Comparison of ENCODE assay signal across 8 mouse cellular contexts in the genomic region with DNA sequence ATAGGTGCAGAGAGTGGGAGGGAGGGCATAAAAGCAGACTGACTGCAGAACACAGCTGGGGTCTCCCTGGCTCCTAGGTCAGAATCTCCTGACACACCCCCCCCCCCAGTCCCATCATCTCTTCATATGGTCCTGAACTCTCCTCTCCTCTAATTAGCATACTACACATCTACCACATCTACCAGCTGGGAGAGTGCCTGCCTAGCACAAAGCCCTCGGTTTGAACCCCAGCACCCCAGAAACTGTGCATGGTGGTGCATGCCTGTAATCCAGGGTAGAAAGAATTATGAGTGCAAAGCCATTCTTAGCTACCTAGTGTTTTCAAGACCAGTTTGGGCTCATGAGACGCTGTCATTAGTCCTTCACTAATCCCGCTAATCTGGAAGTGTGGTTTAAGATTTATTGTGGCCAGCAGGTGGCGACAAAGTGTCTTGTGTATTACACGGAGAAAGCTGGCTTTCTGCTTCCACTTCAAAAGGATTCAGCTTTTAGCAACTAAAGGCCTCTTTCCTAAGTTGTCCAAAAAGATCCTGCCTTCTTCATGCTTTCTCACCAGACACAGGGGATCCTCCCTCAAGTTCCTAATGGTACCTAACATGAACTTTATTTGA. TPM values are rescaled to one million over a fixed set of nuclear protein-coding genes. Genes with fewer than 3 reads are reported as not detected.
A peak's percentile ranks its signal among the peaks of the same experiment; 100 is the strongest.
DNase-seq lines count a peak whose midpoint lies in the region; ATAC-seq lines count a peak whose summit lies in the region.

No protein-coding gene starts in this region.

- no peak overlapping the region for H3K4me3 ChIP-seq in kidney, embryonic 15.5 days (replicated peaks)
- no peak overlapping the region for H3K4me3 ChIP-seq in limb, embryonic 11.5 days (ENCODE audit: low read depth, low read length)
- no peak overlapping the region for H3K4me3 ChIP-seq in neural tube, embryonic 11.5 days (ENCODE audit: low read depth, low read length)

- H3K27ac ChIP-seq in kidney, embryonic 15.5 days: no peak overlapping the region
- H3K27ac ChIP-seq in limb, embryonic 11.5 days (replicated peaks; ENCODE audit: low read depth, low read length): no peak overlapping the region
- no peak overlapping the region for H3K27ac ChIP-seq in neural tube, embryonic 11.5 days (ENCODE audit: low read depth, low read length)

- peak; percentile 74 for DNase-seq in kidney, adult 18-20 months
- peak; percentile 62 for DNase-seq in c-Kit-positive CD71-positive TER-119-negative erythroid progenitor cells, embryonic 14.5 days (ENCODE audit: low read depth)
- peak; percentile 68 for DNase-seq in forelimb bud, embryonic 11.5 days (ENCODE audit: low read depth, low spot score)
- DNase-seq in kidney, adult 8-10 months: peak; percentile 26 to 81
- DNase-seq in limb, embryonic 11.5 days (ENCODE audit: low spot score): peak; percentile 78
- peak; percentile 71 for DNase-seq in neural tube, embryonic 11.5 days (ENCODE audit: low spot score)
- DNase-seq in testis, postnatal 14 days (ENCODE audit: low spot score): peak; percentile 49

- H3K9me3 ChIP-seq in kidney, embryonic 15.5 days (replicated peaks): no peaks in the 10 kb centered on the region
- no peaks in the 10 kb centered on the region; the same call in 1 of the 2 replicates for H3K9me3 ChIP-seq in limb, embryonic 11.5 days (ENCODE audit: control insufficient read depth, low read length)
- H3K9me3 ChIP-seq in neural tube, embryonic 11.5 days (ENCODE audit: control insufficient read depth, low read length): no peaks in the 10 kb centered on the region

- H3K9ac ChIP-seq in kidney, embryonic 15.5 days: no peak overlapping the region
- no peak overlapping the region for H3K9ac ChIP-seq in limb, embryonic 11.5 days (ENCODE audit: low read length)
- no peak overlapping the region for H3K9ac ChIP-seq in neural tube, embryonic 11.5 days (ENCODE audit: low read length)

- 14% methylated on average over 5 of the region's 5 CpGs for WGBS in kidney, embryonic 15.5 days
- WGBS in limb, embryonic 11.5 days: 12% methylated on average over 5 of the region's 5 CpGs
- 18% methylated on average over 5 of the region's 5 CpGs for WGBS in neural tube, embryonic 11.5 days

- H3K27me3 ChIP-seq in kidney, embryonic 15.5 days: peaks cover 24% of the 10 kb centered on the region
- H3K27me3 ChIP-seq in limb, embryonic 11.5 days (ENCODE audit: control insufficient read depth, insufficient read depth, low read length): peaks cover 11% of the 10 kb centered on the region
- H3K27me3 ChIP-seq in neural tube, embryonic 11.5 days (ENCODE audit: control insufficient read depth, insufficient read depth, low read length): no peaks in the 10 kb centered on the region; the same call in 1 of the 2 replicates

- no peak for ATAC-seq in kidney, embryonic 15.5 days (replicated peaks; ENCODE audit: low FRiP score)
- no peak for ATAC-seq in limb, embryonic 11.5 days (ENCODE audit: insufficient number of reproducible peaks, low FRiP score, low TSS enrichment, low read depth)
- no peak for ATAC-seq in neural tube, embryonic 11.5 days (ENCODE audit: insufficient read depth, low FRiP score, low TSS enrichment)

- H3K4me2 ChIP-seq in kidney, embryonic 15.5 days: no peak overlapping the region
- no peak overlapping the region for H3K4me2 ChIP-seq in limb, embryonic 11.5 days (ENCODE audit: low read depth, severe bottlenecking)
- no peak overlapping the region for H3K4me2 ChIP-seq in neural tube, embryonic 11.5 days (ENCODE audit: low read depth)

- H3K36me3 ChIP-seq in kidney, embryonic 15.5 days: no peaks in the 10 kb centered on the region
- H3K36me3 ChIP-seq in limb, embryonic 11.5 days (ENCODE audit: control insufficient read depth, insufficient read depth, low read length): no peaks in the 10 kb centered on the region
- no peaks in the 10 kb centered on the region for H3K36me3 ChIP-seq in neural tube, embryonic 11.5 days (ENCODE audit: control insufficient read depth, insufficient read depth, low read length)

- peaks cover 3% of the 10 kb centered on the region; the same call in 1 of the 2 replicates for H3K4me1 ChIP-seq in kidney, embryonic 15.5 days
- H3K4me1 ChIP-seq in limb, embryonic 11.5 days (ENCODE audit: control insufficient read depth, insufficient read depth, low read length): no peaks in the 10 kb centered on the region
- no peaks in the 10 kb centered on the region for H3K4me1 ChIP-seq in neural tube, embryonic 11.5 days (ENCODE audit: control insufficient read depth, insufficient read depth, low read length)

RNA-seq across cellular contexts. Expression of a gene that starts 2.1 kb away (rescaled TPM):
- 0.43 TPM in 1 of 2 replicates, not detected in the other for polyA plus RNA-seq in kidney, embryonic 15.5 days (2015; fragmentation: Nextera tagmentation; extraction: Ambion mirVana)
- polyA plus RNA-seq in limb, embryonic 11.5 days (2014; fragmentation: Nextera tagmentation; extraction: Ambion mirVana): not detected in 2 replicates
- not detected in 2 replicates for polyA plus RNA-seq in neural tube, embryonic 11.5 days (2014; fragmentation: Nextera tagmentation; extraction: Ambion mirVana)

RNA-seq across cellular contexts. Expression of a gene that starts 13.2 kb away (rescaled TPM):
- polyA plus RNA-seq in kidney, embryonic 15.5 days (2015; fragmentation: Nextera tagmentation; extraction: Ambion mirVana): 0.28 TPM in 1 of 2 replicates, not detected in the other
- polyA plus RNA-seq in limb, embryonic 11.5 days (2014; fragmentation: Nextera tagmentation; extraction: Ambion mirVana): not detected in 2 replicates
- not detected in 2 replicates for polyA plus RNA-seq in neural tube, embryonic 11.5 days (2014; fragmentation: Nextera tagmentation; extraction: Ambion mirVana)

RNA-seq across cellular contexts. Expression of a gene that starts 19.3 kb away (rescaled TPM):
- polyA plus RNA-seq in kidney, embryonic 15.5 days (2015; fragmentation: Nextera tagmentation; extraction: Ambion mirVana): 11.3 and 12.1 TPM in 2 replicates
- 13.2 and 14.2 TPM in 2 replicates for polyA plus RNA-seq in limb, embryonic 11.5 days (2014; fragmentation: Nextera tagmentation; extraction: Ambion mirVana)
- polyA plus RNA-seq in neural tube, embryonic 11.5 days (2014; fragmentation: Nextera tagmentation; extraction: Ambion mirVana): 12.2 and 16.5 TPM in 2 replicates

RNA-seq across cellular contexts. Expression of a gene that starts 34.3 kb away (rescaled TPM):
- polyA plus RNA-seq in kidney, embryonic 15.5 days (2015; fragmentation: Nextera tagmentation; extraction: Ambion mirVana): 4.9 and 5.5 TPM in 2 replicates
- 2.6 and 2.7 TPM in 2 replicates for polyA plus RNA-seq in limb, embryonic 11.5 days (2014; fragmentation: Nextera tagmentation; extraction: Ambion mirVana)
- polyA plus RNA-seq in neural tube, embryonic 11.5 days (2014; fragmentation: Nextera tagmentation; extraction: Ambion mirVana): 2.4 and 3.8 TPM in 2 replicates

RNA-seq across cellular contexts. Expression of a gene that starts 34.8 kb away (rescaled TPM):
- 40.0 and 43.9 TPM in 2 replicates for polyA plus RNA-seq in kidney, embryonic 15.5 days (2015; fragmentation: Nextera tagmentation; extraction: Ambion mirVana)
- 50.1 and 51.2 TPM in 2 replicates for polyA plus RNA-seq in limb, embryonic 11.5 days (2014; fragmentation: Nextera tagmentation; extraction: Ambion mirVana)
- 34.4 and 40.9 TPM in 2 replicates for polyA plus RNA-seq in neural tube, embryonic 11.5 days (2014; fragmentation: Nextera tagmentation; extraction: Ambion mirVana)
